Mouse (Mus musculus): ENCODE measurements around the gene Itch. TPM values are rescaled to one million over a fixed set of nuclear protein-coding genes. Genes with fewer than 3 reads are reported as not detected.

Itch gene
- polyA plus RNA-seq, 1 experiment from 2014 or later = 30.4 TPM

- H3K4me2 ChIP-seq (ENCODE audit: low read length) = no peak overlapping the region
- H3K4me1 ChIP-seq (ENCODE audit: control insufficient read depth, insufficient read depth, low read length) = no peaks in the 10 kb centered on the region
- H3K9ac ChIP-seq (ENCODE audit: low read length) = no peak overlapping the region
- H3K9me3 ChIP-seq (replicated peaks; ENCODE audit: control insufficient read depth, low read length) = no peaks in the 10 kb centered on the region
- H3K4me3 ChIP-seq (ENCODE audit: low read depth, low read length) = no peak overlapping the region
- H3K36me3 ChIP-seq (ENCODE audit: control insufficient read depth, insufficient read depth, low read length) = no peaks in the 10 kb centered on the region
- no peak for DNase-seq (ENCODE audit: low spot score)
- H3K27me3 ChIP-seq (replicated peaks; ENCODE audit: control insufficient read depth, insufficient read depth, low read length) = no peaks in the 10 kb centered on the region
- ATAC-seq = no peak
- H3K27ac ChIP-seq (ENCODE audit: low read depth, low read length) = no peak overlapping the region
- WGBS = 83% methylated on average over 5 of the region's 5 CpGs
Observed at GRCm38 (mm10) chr2:155266896-155267295, 133.6 kb downstream of the Itch start.

GRCm38 (mm10) chr2:155271957-155272356 lies 138.6 kb downstream of the Itch start:
- no peaks in the 10 kb centered on the region for H3K27me3 ChIP-seq (replicated peaks; ENCODE audit: control insufficient read depth, insufficient read depth, low read length)
- H3K4me2 ChIP-seq (ENCODE audit: low read length) = no peak overlapping the region
- H3K9me3 ChIP-seq (replicated peaks; ENCODE audit: control insufficient read depth, low read length) = no peaks in the 10 kb centered on the region
- no peak for DNase-seq (ENCODE audit: low spot score)
- no peaks in the 10 kb centered on the region for H3K36me3 ChIP-seq (ENCODE audit: control insufficient read depth, insufficient read depth, low read length)
- H3K9ac ChIP-seq (ENCODE audit: low read length) = no peak overlapping the region
- no peak overlapping the region for H3K27ac ChIP-seq (ENCODE audit: low read depth, low read length)
- no peak for ATAC-seq
- peaks cover 1% of the 10 kb centered on the region for H3K4me1 ChIP-seq (ENCODE audit: control insufficient read depth, insufficient read depth, low read length)
- WGBS = 80% methylated on average over 6 of the region's 6 CpGs
- H3K4me3 ChIP-seq (ENCODE audit: low read depth, low read length) = no peak overlapping the region

DNA sequence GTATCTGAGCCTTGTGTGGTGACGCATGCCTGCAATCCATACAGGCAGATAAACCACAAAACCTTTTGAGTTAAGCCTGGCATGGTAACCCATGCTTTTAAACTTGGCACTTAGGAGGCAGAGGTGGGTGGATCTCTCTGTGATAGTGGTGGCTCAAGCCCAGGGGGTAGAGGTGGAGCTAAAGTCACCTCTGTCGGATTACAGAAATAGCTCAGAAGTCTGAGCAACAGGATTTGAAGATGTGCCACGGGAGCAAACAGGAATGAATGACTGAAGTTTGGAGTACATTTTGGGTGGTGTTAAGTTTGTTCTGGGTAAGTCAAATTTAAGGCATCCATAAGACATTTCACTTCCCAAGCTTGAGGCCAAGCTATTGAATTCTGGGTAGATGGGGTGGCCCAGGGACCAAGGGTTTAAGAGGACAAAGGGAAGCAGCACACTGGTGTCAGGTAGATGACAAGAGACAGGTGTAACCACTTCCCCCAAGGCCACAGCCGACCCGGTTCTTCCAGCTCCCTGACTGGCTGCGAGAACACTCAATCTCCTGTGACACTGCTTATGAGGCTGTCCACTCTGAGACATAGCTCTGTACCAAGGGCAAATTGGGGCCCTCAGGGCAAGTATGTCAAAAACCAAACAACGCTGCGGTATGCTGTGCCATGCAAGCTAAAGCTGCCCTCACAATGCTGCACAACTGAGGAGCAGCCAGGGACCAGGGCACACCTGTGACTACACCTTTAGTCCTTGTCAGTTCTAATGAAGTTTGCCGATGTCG lies 139.3 kb downstream of the Itch start:
- H3K9ac ChIP-seq (ENCODE audit: low read length) = no peak overlapping the region
- no peaks in the 10 kb centered on the region for H3K36me3 ChIP-seq (ENCODE audit: control insufficient read depth, insufficient read depth, low read length)
- H3K4me3 ChIP-seq (ENCODE audit: low read depth, low read length) = no peak overlapping the region
- DNase-seq (ENCODE audit: low spot score) = no peak
- 86% methylated on average over 10 of the region's 10 CpGs for WGBS
- H3K4me1 ChIP-seq (ENCODE audit: control insufficient read depth, insufficient read depth, low read length) = peaks cover 7% of the 10 kb centered on the region
- no peaks in the 10 kb centered on the region for H3K27me3 ChIP-seq (replicated peaks; ENCODE audit: control insufficient read depth, insufficient read depth, low read length)
- no peak for ATAC-seq
- no peaks in the 10 kb centered on the region for H3K9me3 ChIP-seq (replicated peaks; ENCODE audit: control insufficient read depth, low read length)
- no peak overlapping the region for H3K4me2 ChIP-seq (ENCODE audit: low read length)
- no peak overlapping the region for H3K27ac ChIP-seq (ENCODE audit: low read depth, low read length)

DNA sequence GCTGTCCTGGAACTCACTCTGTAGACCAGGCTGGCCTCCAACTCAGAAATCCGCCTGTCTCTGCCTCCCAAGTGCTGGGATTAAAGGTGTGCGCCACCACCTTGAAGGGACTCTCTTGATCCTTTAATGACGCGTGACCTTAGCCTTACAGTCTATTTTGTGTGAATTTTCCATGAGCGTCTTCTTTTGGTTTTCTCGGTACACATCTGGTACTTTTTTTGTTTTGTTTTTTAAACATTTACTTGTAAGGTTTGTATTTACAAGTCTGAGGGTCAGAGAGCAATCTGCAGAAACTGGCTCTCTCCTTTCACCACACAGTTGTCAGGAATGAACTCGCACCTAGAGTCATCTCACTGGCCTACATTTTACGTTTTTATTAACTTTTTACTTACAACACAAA lies 140.3 kb downstream of the Itch start:
- H3K36me3 ChIP-seq (ENCODE audit: control insufficient read depth, insufficient read depth, low read length) = peaks cover 5% of the 10 kb centered on the region; the same call in 1 of the 2 replicates
- no peak overlapping the region for H3K4me2 ChIP-seq (ENCODE audit: low read length)
- H3K4me3 ChIP-seq (ENCODE audit: low read depth, low read length) = no peak overlapping the region
- H3K27me3 ChIP-seq (replicated peaks; ENCODE audit: control insufficient read depth, insufficient read depth, low read length) = no peaks in the 10 kb centered on the region
- no peak overlapping the region for H3K27ac ChIP-seq (ENCODE audit: low read depth, low read length)
- no peak for ATAC-seq
- H3K9me3 ChIP-seq (replicated peaks; ENCODE audit: control insufficient read depth, low read length) = no peaks in the 10 kb centered on the region
- 88% methylated on average over 8 of the region's 8 CpGs for WGBS
- H3K4me1 ChIP-seq (ENCODE audit: control insufficient read depth, insufficient read depth, low read length) = peaks cover 9% of the 10 kb centered on the region
- no peak overlapping the region for H3K9ac ChIP-seq (ENCODE audit: low read length)
- no peak for DNase-seq (ENCODE audit: low spot score)

- Histone ChIP-seq H3K4me2 (ENCODE audit: low read length) (peak within 1 kb of the TSS; percentile 75), H3K4me3 (ENCODE audit: low read depth, low read length) (peak within 1 kb of the TSS; percentile 91), H3K9ac (ENCODE audit: low read length) (peak within 1 kb of the TSS; percentile 91), H3K27me3 (replicated peaks; ENCODE audit: control insufficient read depth, insufficient read depth, low read length) (no peaks in the 10 kb centered on the region), H3K27ac (ENCODE audit: low read depth, low read length) (peak within 1 kb of the TSS; percentile 74), H3K4me1 (ENCODE audit: control insufficient read depth, insufficient read depth, low read length) (peaks cover 9% of the 10 kb centered on the region), H3K9me3 (replicated peaks; ENCODE audit: control insufficient read depth, low read length) (no peaks in the 10 kb centered on the region), H3K36me3 (ENCODE audit: control insufficient read depth, insufficient read depth, low read length) (peaks cover 24% of the 10 kb centered on the region)
- DNase-seq (ENCODE audit: low spot score) (peak; percentile 97), ATAC-seq (peak; percentile 95)
- WGBS = under 1% methylated on average over 30 of the region's 47 CpGs
Observed at GRCm38 (mm10) chr2:155276195-155276594, 142.9 kb downstream of the Itch start, which contains the start of gene Map1lc3a. TSS of gene Map1lc3a (plus strand) at chr2:155276297.

Other genes starting within 250 kb of the Itch start
- gene Eif2s2, start 240.6 kb upstream of the Itch start, polyA plus RNA-seq (2014; fragmentation: Nextera tagmentation; extraction: Ambion mirVana) = 80.6 and 82.0 TPM in 2 replicates
- gene Gm14226, start 115.2 kb upstream of the Itch start, polyA plus RNA-seq (2014; fragmentation: Nextera tagmentation; extraction: Ambion mirVana) = not detected in 2 replicates
- 53.4 and 60.8 TPM in 2 replicates for gene Ahcy, start 59.0 kb upstream of the Itch start, polyA plus RNA-seq (2014; fragmentation: Nextera tagmentation; extraction: Ambion mirVana)
- gene Dynlrb1, start 103.0 kb downstream of the Itch start, polyA plus RNA-seq (2014; fragmentation: Nextera tagmentation; extraction: Ambion mirVana) = 808 and 966 TPM in 2 replicates
- 338 TPM in 2 replicates for gene Map1lc3a, start 142.8 kb downstream of the Itch start, polyA plus RNA-seq (2014; fragmentation: Nextera tagmentation; extraction: Ambion mirVana)
- 63.6 and 70.8 TPM in 2 replicates for gene Pigu, start 223.9 kb downstream of the Itch start, polyA plus RNA-seq (2014; fragmentation: Nextera tagmentation; extraction: Ambion mirVana)
- 57.7 and 72.6 TPM in 2 replicates for gene Trp53inp2, start 247.6 kb downstream of the Itch start, polyA plus RNA-seq (2014; fragmentation: Nextera tagmentation; extraction: Ambion mirVana)

Measured in forebrain, embryonic 14.5 days (tissue).